Mouse (Mus musculus) olfactory bulb, adult 2 months (tissue): ENCODE results near the gene Ppfibp1. TPM values are rescaled to one million over a fixed set of nuclear protein-coding genes. Genes with fewer than 3 reads are reported as not detected.

Source experiments
- H3K27ac ChIP-seq: fragments of 200-500 bp; 2 replicates; pipeline ENCODE4 v1.5.1; 2012; ENCODE audit warnings: low read depth, low read length; ENCODE audit not compliant: insufficient read depth
- H3K4me1 ChIP-seq: fragments of 200-500 bp; 2 replicates; pipeline ENCODE4 v1.6.1; 2012; ENCODE audit warnings: low read length; ENCODE audit not compliant: control insufficient read depth, insufficient read depth
- H3K4me3 ChIP-seq: fragments of 200-500 bp; 2 replicates; pipeline ENCODE4 v1.5.1; 2012; ENCODE audit warnings: mild to moderate bottlenecking, low read depth, low read length, moderate library complexity; ENCODE audit not compliant: insufficient read depth
- CTCF ChIP-seq: fragments of 200-500 bp; IDR thresholded peaks from 2 replicates; pipeline ENCODE4 v1.5.1; 2012; ENCODE audit warnings: low read depth, mild to moderate bottlenecking, low read length, moderate library complexity; ENCODE audit not compliant: insufficient read depth
- POLR2A ChIP-seq: fragments of 200-500 bp; IDR thresholded peaks from 2 replicates; pipeline ENCODE4 v1.6.1; 2012; ENCODE audit warnings: mild to moderate bottlenecking, low read depth, low read length, moderate library complexity; ENCODE audit not compliant: insufficient read depth
- WGBS: fragments of 180-500 bp; shearing (Covaris S2); methylation state at CpG from one replicate; pipeline ENCODE4 v1.1.7; 2018; 5-methylcytosine and 5-hydroxymethylcytosine counted together
- polyA plus RNA-seq: library from polyadenylated mRNA; stranded (reverse); fragments of >200 nt; gene quantifications from 2 replicates; pipeline ENCODE4 v1.2.4, GENCODE M21; 2012; ENCODE audit warnings: low replicate concordance; ENCODE audit not compliant: missing spikeins, insufficient read depth, insufficient read length

The Ppfibp1 gene
- polyA plus RNA-seq, 1 experiment, result not detected

- no peak for TF ChIP-seq POLR2A
- no peak for TF ChIP-seq CTCF
- Histone ChIP-seq H3K4me3 (no peak overlapping the region), H3K27ac (no peak overlapping the region), H3K4me1 (peaks cover 7% of the 10 kb centered on the region)
- WGBS, result 63% methylated on average over 5 of the region's 5 CpGs
These were observed 72.7 kb downstream of the Ppfibp1 start for GRCm38 (mm10) chr6:146960956-146961355.

GRCm38 (mm10) chr6:146961832-146962481 is 73.7 kb downstream of the Ppfibp1 start:
- WGBS, result 78% methylated on average over 6 of the region's 6 CpGs
- peaks cover 13% of the 10 kb centered on the region for H3K4me1 ChIP-seq
- H3K27ac ChIP-seq, result no peak overlapping the region
- no peak overlapping the region for H3K4me3 ChIP-seq
- TF ChIP-seq POLR2A, result no peak
- TF ChIP-seq CTCF, result no peak

- TF ChIP-seq CTCF (no peak), POLR2A (no peak)
- H3K4me3 ChIP-seq, result no peak overlapping the region
- H3K4me1 ChIP-seq, result peaks cover 13% of the 10 kb centered on the region
- no peak overlapping the region for H3K27ac ChIP-seq
- WGBS, result 91% methylated on average over 6 of the region's 6 CpGs
These were observed 75.3 kb downstream of the Ppfibp1 start for GRCm38 (mm10) chr6:146963396-146964150.

- Histone ChIP-seq H3K4me3 (no peak overlapping the region), H3K27ac (no peak overlapping the region), H3K4me1 (peaks cover 9% of the 10 kb centered on the region)
- TF ChIP-seq POLR2A (no peak), CTCF (no peak)
- WGBS, result 78% methylated on average over 13 of the region's 13 CpGs
These were observed 77.0 kb downstream of the Ppfibp1 start for GRCm38 (mm10) chr6:146965139-146965772.

- WGBS, result 82% methylated on average over 12 of the region's 12 CpGs
- H3K27ac ChIP-seq, result no peak overlapping the region
- H3K4me3 ChIP-seq, result no peak overlapping the region
- H3K4me1 ChIP-seq, result peaks cover 12% of the 10 kb centered on the region
- TF ChIP-seq POLR2A, result no peak
- no peak for TF ChIP-seq CTCF
These were observed 78.2 kb downstream of the Ppfibp1 start for GRCm38 (mm10) chr6:146966446-146967019.

GRCm38 (mm10) chr6:146967836-146968235 is 79.5 kb downstream of the Ppfibp1 start:
- Histone ChIP-seq H3K4me3 (no peak overlapping the region), H3K27ac (no peak overlapping the region), H3K4me1 (peaks cover 12% of the 10 kb centered on the region)
- 82% methylated on average over 6 of the region's 6 CpGs for WGBS
- TF ChIP-seq CTCF (no peak), POLR2A (no peak)

- Histone ChIP-seq H3K4me3 (no peak overlapping the region), H3K4me1 (peaks cover 9% of the 10 kb centered on the region), H3K27ac (no peak overlapping the region)
- 84% methylated on average over 3 of the region's 3 CpGs for WGBS
- no peak for TF ChIP-seq POLR2A
- TF ChIP-seq CTCF, result no peak
These were observed 82.5 kb downstream of the Ppfibp1 start for GRCm38 (mm10) chr6:146970811-146971210.

GRCm38 (mm10) chr6:146971366-146971765 is 83.1 kb downstream of the Ppfibp1 start:
- H3K27ac ChIP-seq, result no peak overlapping the region
- H3K4me3 ChIP-seq, result no peak overlapping the region
- H3K4me1 ChIP-seq, result peaks cover 5% of the 10 kb centered on the region
- TF ChIP-seq CTCF (no peak), POLR2A (no peak)
- 66% methylated on average over 3 of the region's 3 CpGs for WGBS
